Mouse (Mus musculus) heart, postnatal 25 days (tissue): ENCODE measurements around the gene Tnrc6a. TPM values are rescaled to one million over a fixed set of nuclear protein-coding genes. Genes with fewer than 3 reads are reported as not detected.

Experiments
- DNase-seq: peaks from one replicate; pipeline ENCODE4 v3.0.0; 2022; ENCODE audit warnings: low spot score
- intact Hi-C: fragments of 180-260 bp; cut with DNase I; formaldehyde crosslinking; loops from one replicate; pipeline ENCODE4 v1.15.1; 2025
- total RNA-seq, 2 experiments: library from RNA; stranded (reverse); gene quantifications; 2 replicates each; pipeline ENCODE4 v1.2.3; 2021

Tnrc6a gene
- total RNA-seq, 2 experiments from 2014 or later, result 33.1 to 33.3 TPM

GRCm38 (mm10) chr7:123181787-123182701 lies 58.4 kb downstream of the Tnrc6a start:
- intact Hi-C loops, result loop anchor here (5.0 kb wide), 1 partner anchor 185 kb away; no protein-coding TSS in a partner anchor
- DNase-seq, result no peak

DNA sequence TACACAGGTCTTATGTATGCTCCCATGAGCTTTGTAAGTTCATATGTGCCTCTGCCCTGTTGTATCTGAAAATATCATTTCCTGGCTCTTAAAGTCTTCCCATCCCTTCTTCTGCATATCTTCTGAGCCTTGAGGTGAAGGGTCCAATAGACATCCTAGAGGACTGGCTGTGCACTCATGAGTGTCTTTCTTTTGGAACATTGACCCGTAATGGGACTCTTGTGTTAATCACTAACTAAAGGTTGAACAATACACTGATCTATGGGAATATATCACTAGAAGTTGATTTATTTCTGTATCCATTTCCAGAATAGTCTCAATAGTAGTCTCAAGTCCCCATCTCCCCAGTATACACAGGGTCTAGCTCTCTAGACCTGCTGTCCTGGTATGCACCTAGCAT lies 61.2 kb downstream of the Tnrc6a start:
- intact Hi-C loops, result loop anchor here (5.0 kb wide), 1 partner anchor 188 kb away; no protein-coding TSS in a partner anchor
- DNase-seq, result no peak

- no peak for DNase-seq
- intact Hi-C loops, result no loop called here
Measured at GRCm38 (mm10) chr7:123186463-123186862, 62.8 kb downstream of the Tnrc6a start.

GRCm38 (mm10) chr7:123187246-123187645 lies 63.6 kb downstream of the Tnrc6a start:
- intact Hi-C loops, result no loop called here
- DNase-seq, result no peak

DNA sequence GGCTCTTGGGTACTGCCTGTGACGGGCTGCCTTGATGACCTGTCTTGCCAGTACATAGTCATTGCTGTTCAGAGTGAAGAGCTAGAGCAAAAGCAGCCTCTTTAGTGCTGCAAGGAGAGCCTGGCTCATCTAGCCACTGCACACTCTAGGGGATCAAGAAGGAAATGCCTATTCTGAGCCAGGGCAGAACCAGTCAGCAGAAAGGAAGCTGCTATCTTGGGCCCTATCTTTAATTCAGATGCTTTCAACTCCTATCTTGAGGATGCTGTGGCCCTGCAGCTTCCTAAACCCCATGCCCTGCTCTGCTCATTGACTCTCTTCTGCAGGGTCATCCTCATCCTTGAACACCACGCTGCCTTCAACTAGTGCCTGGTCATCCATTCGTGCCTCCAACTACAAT lies 64.8 kb downstream of the Tnrc6a start:
- DNase-seq, result no peak
- intact Hi-C loops, result no loop called here

GRCm38 (mm10) chr7:123189762-123190161 lies 66.1 kb downstream of the Tnrc6a start:
- no peak for DNase-seq
- intact Hi-C loops, result loop anchor here (5.0 kb wide), 1 partner anchor 177 kb away; no protein-coding TSS in a partner anchor

DNA sequence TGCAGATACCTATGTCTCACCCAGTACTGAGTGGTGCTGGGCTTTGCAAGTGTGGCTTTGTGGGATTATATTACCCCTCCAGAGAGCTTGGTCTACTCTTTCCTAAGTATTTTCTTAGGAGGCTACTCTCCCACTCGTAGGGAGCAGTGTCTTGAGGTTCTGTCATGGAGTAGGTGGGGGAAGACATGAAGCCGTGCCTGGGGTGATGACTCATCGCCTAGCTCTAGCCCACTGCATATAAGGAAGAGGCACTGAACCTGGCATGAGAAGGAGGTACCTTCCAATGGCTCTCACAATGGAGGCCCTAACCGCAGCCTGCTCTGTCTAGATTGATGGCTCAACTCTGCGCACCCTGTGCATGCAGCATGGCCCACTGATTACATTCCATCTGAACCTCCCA lies 68.0 kb downstream of the Tnrc6a start:
- no peak for DNase-seq
- intact Hi-C loops, result loop anchor here (5.0 kb wide), 1 partner anchor 179 kb away; no protein-coding TSS in a partner anchor

DNA sequence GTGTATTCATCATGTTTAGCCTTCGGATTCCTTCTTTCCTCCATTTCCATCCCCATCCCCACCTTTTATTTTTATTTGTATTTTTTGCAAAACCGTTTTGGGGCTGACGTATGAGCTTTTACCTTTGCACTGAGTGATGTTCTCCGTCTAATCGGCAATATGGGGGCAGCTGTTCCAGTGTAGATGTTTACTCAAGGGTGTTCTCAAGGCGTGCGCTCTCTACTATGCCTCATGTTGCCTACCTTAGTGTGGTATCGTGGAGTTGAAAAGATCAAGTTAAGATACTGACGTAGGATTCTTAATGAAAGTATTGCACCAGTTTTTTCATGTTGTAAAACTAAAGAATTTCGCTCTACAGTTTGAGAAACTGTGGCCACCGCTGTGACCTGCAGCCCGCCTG lies 69.5 kb downstream of the Tnrc6a start:
- intact Hi-C loops, result loop anchor here (5.0 kb wide), 1 partner anchor 181 kb away; no protein-coding TSS in a partner anchor

GRCm38 (mm10) chr7:123194696-123195095 lies 71.0 kb downstream of the Tnrc6a start:
- intact Hi-C loops, result loop anchor here (5.0 kb wide), 1 partner anchor 182 kb away; no protein-coding TSS in a partner anchor
- DNase-seq, result no peak

More for the DNA sequence above, 69.5 kb downstream of the Tnrc6a start:
- no peak for DNase-seq

DNA sequence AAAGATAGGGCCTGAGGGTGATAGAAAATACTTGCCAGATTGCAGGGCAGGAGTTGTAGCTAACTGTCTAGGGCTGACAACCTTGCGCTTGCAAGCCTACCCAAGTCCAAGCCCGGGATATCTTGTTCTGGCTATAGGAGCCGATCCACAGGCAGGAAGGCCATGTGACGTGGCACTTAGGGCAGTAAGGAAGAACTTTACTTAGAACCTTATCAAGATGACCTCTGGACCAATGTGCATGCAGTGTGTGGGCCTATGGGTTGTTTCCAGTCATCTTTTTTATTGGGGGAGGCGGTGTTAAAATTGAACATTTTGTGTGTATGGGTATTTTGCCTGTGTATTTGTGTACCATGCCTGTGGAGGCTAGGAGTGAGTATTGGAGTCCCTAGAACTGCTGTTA lies 72.7 kb downstream of the Tnrc6a start:
- DNase-seq, result no peak
- intact Hi-C loops, result no loop called here

- no peak for DNase-seq
- intact Hi-C loops, result no loop called here
Measured at GRCm38 (mm10) chr7:123198695-123199094, 75.0 kb downstream of the Tnrc6a start.

- intact Hi-C loops, result no loop called here
- no peak for DNase-seq
Measured at GRCm38 (mm10) chr7:123199151-123199550, 75.5 kb downstream of the Tnrc6a start.

GRCm38 (mm10) chr7:123199656-123200206 lies 76.0 kb downstream of the Tnrc6a start:
- DNase-seq, result no peak
- intact Hi-C loops, result no loop called here

DNA sequence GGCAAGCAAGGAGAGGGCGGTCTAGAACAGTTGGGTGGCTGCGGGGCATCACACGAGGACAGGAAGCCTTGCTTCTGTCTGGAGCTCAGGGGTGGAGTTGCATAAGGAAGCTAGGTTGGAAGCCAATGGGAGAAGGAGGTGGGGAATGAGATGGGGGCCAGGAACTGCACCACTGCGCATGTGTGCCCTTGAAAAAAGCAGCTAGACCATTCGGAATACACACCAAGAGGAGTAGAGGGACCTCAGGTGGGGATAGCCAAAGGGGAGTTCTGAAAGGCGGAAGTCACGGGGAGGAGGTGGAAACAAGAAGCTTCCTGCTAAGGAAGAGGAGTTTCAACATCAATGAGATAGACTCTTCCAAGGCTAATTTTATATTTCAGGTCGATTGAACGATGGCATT lies 77.0 kb downstream of the Tnrc6a start:
- no peak for DNase-seq
- intact Hi-C loops, result no loop called here

DNA sequence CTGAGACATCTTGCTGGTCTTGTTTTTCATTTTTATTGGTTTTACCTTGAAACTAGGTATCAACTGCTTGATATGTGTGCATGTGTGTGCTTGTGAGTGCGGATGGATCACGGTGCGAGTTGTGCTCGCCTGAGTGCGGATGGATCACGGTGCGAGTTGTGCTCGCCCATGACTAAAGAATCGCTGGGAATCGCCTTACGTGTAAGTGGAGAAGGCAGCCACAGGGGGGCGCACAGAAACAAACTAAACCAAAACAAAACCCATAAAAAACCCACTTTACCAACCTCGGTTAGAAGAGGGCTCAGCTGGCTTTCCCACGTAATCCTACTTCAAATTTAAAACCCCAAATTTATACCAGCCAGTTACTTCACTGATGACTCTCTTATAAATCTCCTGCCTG lies 81.6 kb downstream of the Tnrc6a start:
- DNase-seq, result no peak
- intact Hi-C loops, result loop anchor here (1.0 to 2.0 kb wide), 2 partner anchors 196 to 260 kb away; no protein-coding TSS in a partner anchor

DNA sequence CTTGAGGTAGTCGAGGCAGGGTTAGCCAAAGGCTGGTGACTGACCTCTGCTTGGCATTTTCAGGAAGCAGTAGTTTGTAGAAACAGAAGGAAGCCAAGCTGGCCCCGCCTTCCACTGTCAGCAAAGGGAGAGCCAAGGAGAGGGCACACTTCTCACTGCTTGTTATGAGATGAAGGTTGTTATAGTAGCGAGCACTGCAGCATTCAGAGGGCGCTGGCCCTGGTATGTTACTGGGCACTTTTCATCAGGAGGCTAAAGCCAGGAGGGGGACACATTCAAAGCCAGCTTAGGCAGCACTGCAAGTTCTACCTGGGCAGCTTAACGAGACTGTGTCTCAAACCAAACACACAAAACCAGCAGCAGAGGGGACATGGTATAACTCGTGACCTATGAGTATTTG lies 83.9 kb downstream of the Tnrc6a start:
- DNase-seq, result no peak
- intact Hi-C loops, result no loop called here

DNA sequence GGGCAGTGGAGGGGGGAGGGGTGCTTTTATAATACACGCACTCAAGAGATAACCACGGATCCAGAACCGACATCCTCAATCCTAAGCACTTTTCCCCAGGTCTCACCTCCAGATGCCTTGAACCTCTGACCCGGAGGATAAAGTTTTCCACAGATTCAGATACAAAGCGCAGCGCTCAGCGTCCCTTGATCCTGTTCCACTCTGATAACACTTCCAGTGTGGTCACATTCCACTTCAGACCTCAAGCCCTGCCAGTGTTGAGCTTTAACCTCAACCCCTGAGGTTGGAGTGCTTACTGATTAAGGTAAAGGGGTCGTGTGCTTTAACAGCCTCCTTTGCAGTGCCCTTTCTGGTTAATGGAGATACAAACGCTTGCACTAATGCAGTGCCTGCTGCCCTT lies 86.2 kb downstream of the Tnrc6a start:
- intact Hi-C loops, result no loop called here
- DNase-seq, result no peak

DNA sequence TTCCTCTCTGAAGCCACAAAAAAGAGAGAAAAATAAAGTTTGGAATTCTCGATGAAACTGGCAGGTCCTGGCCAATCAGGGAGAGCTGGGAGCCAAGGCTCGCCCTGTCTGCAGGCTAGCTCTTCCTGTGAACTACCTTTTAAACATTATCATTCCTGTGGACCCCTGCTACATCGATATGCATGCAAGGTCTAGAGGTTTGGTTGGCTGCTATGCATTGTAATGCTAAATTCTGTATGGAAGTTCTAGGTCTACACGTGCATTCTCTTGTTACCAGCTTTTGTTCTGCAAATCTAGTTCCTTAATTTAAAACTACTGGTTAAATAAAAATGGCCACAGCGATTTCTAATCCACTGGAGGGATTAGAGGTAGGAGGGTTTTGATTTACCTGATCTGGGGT lies 87.8 kb downstream of the Tnrc6a start:
- intact Hi-C loops, result no loop called here
- no peak for DNase-seq

- intact Hi-C loops, result no loop called here
Measured at GRCm38 (mm10) chr7:123212316-123212715, 88.6 kb downstream of the Tnrc6a start.

GRCm38 (mm10) chr7:123214365-123215075 lies 90.8 kb downstream of the Tnrc6a start, which contains the start of gene Slc5a11:
Slc5a11 (plus strand) TSS chr7:123214780.
- DNase-seq, result no peak

More at GRCm38 (mm10) chr7:123212316-123212715, 88.6 kb downstream of the Tnrc6a start:
- no peak for DNase-seq

More at GRCm38 (mm10) chr7:123214365-123215075, 90.8 kb downstream of the Tnrc6a start, which contains the start of gene Slc5a11:
- intact Hi-C loops, result no loop called here
